Mouse (Mus musculus): ENCODE data around the gene Pla2g16. TPM values are rescaled to one million over a fixed set of nuclear protein-coding genes. Genes with fewer than 3 reads are reported as not detected.

Pla2g16 gene
- polyA plus RNA-seq, 1 experiment from 2014 or later: 4.6 TPM

- H3K36me3 ChIP-seq: no peaks in the 10 kb centered on the region
- 90% methylated on average over 10 of the region's 10 CpGs for WGBS
- no peak overlapping the region for H3K27ac ChIP-seq
- DNase-seq (ENCODE audit: low spot score): no peak
- no peaks in the 10 kb centered on the region for H3K9me3 ChIP-seq
- no peak overlapping the region for H3K4me3 ChIP-seq
- H3K27me3 ChIP-seq (ENCODE audit: insufficient read depth, poor library complexity, severe bottlenecking): peaks cover 21% of the 10 kb centered on the region
- H3K4me1 ChIP-seq (replicated peaks): peaks cover 20% of the 10 kb centered on the region
Observed at GRCm38 (mm10) chr19:7604107-7604506, 46.8 kb downstream of the Pla2g16 start.

- Histone ChIP-seq H3K36me3 (no peaks in the 10 kb centered on the region), H3K4me3 (no peak overlapping the region), H3K4me1 (replicated peaks) (peaks cover 20% of the 10 kb centered on the region), H3K27me3 (ENCODE audit: insufficient read depth, poor library complexity, severe bottlenecking) (peaks cover 24% of the 10 kb centered on the region), H3K27ac (no peak overlapping the region), H3K9me3 (no peaks in the 10 kb centered on the region)
- DNase-seq (ENCODE audit: low spot score): no peak
Observed at GRCm38 (mm10) chr19:7605013-7605412, 47.8 kb downstream of the Pla2g16 start.

GRCm38 (mm10) chr19:7605930-7606783 is 48.9 kb downstream of the Pla2g16 start:
- Histone ChIP-seq H3K9me3 (no peaks in the 10 kb centered on the region), H3K4me3 (peak overlapping the region; percentile 46), H3K27me3 (ENCODE audit: insufficient read depth, poor library complexity, severe bottlenecking) (peaks cover 34% of the 10 kb centered on the region), H3K4me1 (replicated peaks) (peaks cover 20% of the 10 kb centered on the region), H3K36me3 (no peaks in the 10 kb centered on the region), H3K27ac (no peak overlapping the region)
- WGBS: 5% methylated on average over 15 of the region's 15 CpGs
- DNase-seq (ENCODE audit: low spot score): peak; percentile 17

- Histone ChIP-seq H3K36me3 (no peaks in the 10 kb centered on the region), H3K4me1 (replicated peaks) (peaks cover 23% of the 10 kb centered on the region), H3K4me3 (peak within 1 kb of the TSS; percentile 46), H3K27ac (no peak within 1 kb of the TSS), H3K9me3 (no peaks in the 10 kb centered on the region), H3K27me3 (ENCODE audit: insufficient read depth, poor library complexity, severe bottlenecking) (peaks cover 43% of the 10 kb centered on the region)
- WGBS: 6% methylated on average over 15 of the region's 15 CpGs
- no peak for DNase-seq (ENCODE audit: low spot score)
Observed at GRCm38 (mm10) chr19:7606801-7607689, 49.8 kb downstream of the Pla2g16 start, which contains the start of gene Lgals12. Gene Lgals12 (minus strand): TSS chr19:7607193.

- H3K36me3 ChIP-seq: no peaks in the 10 kb centered on the region
- no peaks in the 10 kb centered on the region for H3K9me3 ChIP-seq
- no peak for DNase-seq (ENCODE audit: low spot score)
- H3K27me3 ChIP-seq (ENCODE audit: insufficient read depth, poor library complexity, severe bottlenecking): peaks cover 50% of the 10 kb centered on the region
- H3K27ac ChIP-seq: no peak overlapping the region
- no peak overlapping the region for H3K4me3 ChIP-seq
- 77% methylated on average over 7 of the region's 7 CpGs for WGBS
- H3K4me1 ChIP-seq (replicated peaks): peaks cover 29% of the 10 kb centered on the region
Observed at GRCm38 (mm10) chr19:7607690-7608201, 50.5 kb downstream of the Pla2g16 start.

- H3K4me1 ChIP-seq (replicated peaks): peaks cover 13% of the 10 kb centered on the region
- no peaks in the 10 kb centered on the region for H3K36me3 ChIP-seq
- peak within 1 kb of the TSS; percentile 54; the same call in 1 of the 2 replicates for H3K27ac ChIP-seq
- WGBS: 3% methylated on average over 54 of the region's 54 CpGs
- DNase-seq (ENCODE audit: low spot score): no peak
- H3K4me3 ChIP-seq: peak within 1 kb of the TSS; percentile 51
- no peaks in the 10 kb centered on the region for H3K9me3 ChIP-seq
- peaks cover 54% of the 10 kb centered on the region for H3K27me3 ChIP-seq (ENCODE audit: insufficient read depth, poor library complexity, severe bottlenecking)
Observed at GRCm38 (mm10) chr19:7611942-7612757, 54.9 kb downstream of the Pla2g16 start, which contains the start of gene Hrasls5. Gene Hrasls5 (plus strand): TSS chr19:7612541.

- WGBS: 86% methylated on average over 7 of the region's 7 CpGs
- no peak for DNase-seq (ENCODE audit: low spot score)
- Histone ChIP-seq H3K27me3 (ENCODE audit: insufficient read depth, poor library complexity, severe bottlenecking) (peaks cover 44% of the 10 kb centered on the region), H3K4me3 (no peak overlapping the region), H3K27ac (no peak overlapping the region), H3K4me1 (replicated peaks) (peaks cover 9% of the 10 kb centered on the region), H3K36me3 (no peaks in the 10 kb centered on the region), H3K9me3 (no peaks in the 10 kb centered on the region)
Observed at GRCm38 (mm10) chr19:7613151-7613550, 55.9 kb downstream of the Pla2g16 start.

- 82% methylated on average over 5 of the region's 5 CpGs for WGBS
- no peak overlapping the region for H3K27ac ChIP-seq
- H3K4me1 ChIP-seq (replicated peaks): peaks cover 9% of the 10 kb centered on the region
- H3K4me3 ChIP-seq: no peak overlapping the region
- H3K9me3 ChIP-seq: no peaks in the 10 kb centered on the region
- no peaks in the 10 kb centered on the region for H3K36me3 ChIP-seq
- DNase-seq (ENCODE audit: low spot score): no peak
- peaks cover 29% of the 10 kb centered on the region for H3K27me3 ChIP-seq (ENCODE audit: insufficient read depth, poor library complexity, severe bottlenecking)
Observed at GRCm38 (mm10) chr19:7616231-7616930, 59.1 kb downstream of the Pla2g16 start.

GRCm38 (mm10) chr19:7617085-7617484 is 59.8 kb downstream of the Pla2g16 start:
- WGBS: 64% methylated on average over 3 of the region's 3 CpGs
- Histone ChIP-seq H3K4me3 (no peak overlapping the region), H3K27ac (no peak overlapping the region), H3K9me3 (no peaks in the 10 kb centered on the region), H3K36me3 (no peaks in the 10 kb centered on the region), H3K27me3 (ENCODE audit: insufficient read depth, poor library complexity, severe bottlenecking) (peaks cover 21% of the 10 kb centered on the region), H3K4me1 (replicated peaks) (peaks cover 6% of the 10 kb centered on the region)
- no peak for DNase-seq (ENCODE audit: low spot score)

GRCm38 (mm10) chr19:7617696-7618095 is 60.4 kb downstream of the Pla2g16 start:
- WGBS: 45% methylated on average over 7 of the region's 7 CpGs
- DNase-seq (ENCODE audit: low spot score): peak; percentile 68
- Histone ChIP-seq H3K9me3 (no peaks in the 10 kb centered on the region), H3K4me3 (no peak overlapping the region), H3K36me3 (no peaks in the 10 kb centered on the region), H3K27me3 (ENCODE audit: insufficient read depth, poor library complexity, severe bottlenecking) (peaks cover 15% of the 10 kb centered on the region), H3K27ac (no peak overlapping the region), H3K4me1 (replicated peaks) (no peaks in the 10 kb centered on the region)

GRCm38 (mm10) chr19:7633021-7633420 is 75.8 kb downstream of the Pla2g16 start:
- Histone ChIP-seq H3K4me3 (no peak overlapping the region), H3K9me3 (no peaks in the 10 kb centered on the region), H3K27me3 (ENCODE audit: insufficient read depth, poor library complexity, severe bottlenecking) (no peaks in the 10 kb centered on the region), H3K4me1 (replicated peaks) (no peaks in the 10 kb centered on the region), H3K27ac (no peak overlapping the region), H3K36me3 (no peaks in the 10 kb centered on the region)
- DNase-seq (ENCODE audit: low spot score): no peak

- no peaks in the 10 kb centered on the region for H3K4me1 ChIP-seq (replicated peaks)
- H3K36me3 ChIP-seq: no peaks in the 10 kb centered on the region
- no peak overlapping the region for H3K4me3 ChIP-seq
- H3K27me3 ChIP-seq (ENCODE audit: insufficient read depth, poor library complexity, severe bottlenecking): no peaks in the 10 kb centered on the region
- no peak overlapping the region for H3K27ac ChIP-seq
- no peak for DNase-seq (ENCODE audit: low spot score)
- no peaks in the 10 kb centered on the region for H3K9me3 ChIP-seq
- WGBS: 70% methylated on average over 1 of the region's 1 CpGs
Observed at GRCm38 (mm10) chr19:7633786-7634185, 76.5 kb downstream of the Pla2g16 start.
